ENCODE assay signal across 14 mouse cellular contexts in the genomic region with DNA sequence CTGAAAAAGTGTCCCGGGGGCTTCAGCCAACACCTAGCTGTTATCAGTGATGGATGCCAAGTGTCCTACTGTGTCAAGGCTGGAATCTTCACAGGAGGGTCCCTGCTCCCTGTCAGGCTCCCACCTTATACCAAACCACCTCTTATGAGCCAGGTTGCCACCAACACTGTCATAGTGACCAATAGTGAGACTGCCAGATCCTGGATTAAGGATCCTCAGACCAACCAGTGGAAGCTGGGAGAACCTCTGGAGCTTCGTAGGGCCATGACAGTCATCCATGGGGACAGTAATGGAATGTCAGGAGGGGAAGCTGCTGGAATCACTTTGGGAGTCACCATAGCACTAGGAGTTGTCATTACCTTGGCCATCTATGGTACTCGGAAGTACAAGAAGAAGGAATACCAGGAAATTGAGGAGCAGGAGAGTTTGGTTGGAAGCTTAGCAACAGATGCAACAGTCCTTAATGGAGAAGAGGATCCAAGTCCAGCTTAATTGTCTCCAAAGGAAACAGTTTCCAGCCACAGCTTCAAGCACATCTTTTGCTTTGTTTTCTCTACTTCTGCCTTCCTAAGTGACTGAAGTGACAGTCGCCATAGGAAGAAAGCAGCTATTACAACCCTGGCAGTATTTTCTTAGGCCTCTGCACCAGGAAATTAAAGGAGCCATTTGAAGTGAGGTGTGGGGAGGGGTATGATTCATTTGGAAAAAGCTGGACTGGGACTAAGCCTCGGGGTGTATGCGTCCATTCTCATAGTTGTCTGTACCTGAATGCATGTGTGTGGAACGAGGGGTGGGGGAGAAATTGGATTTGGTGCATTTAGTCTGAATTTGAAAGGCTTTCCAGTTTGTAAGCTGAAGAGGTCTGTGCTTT. TPM values are rescaled to one million over a fixed set of nuclear protein-coding genes. Genes with fewer than 3 reads are reported as not detected.
A peak's percentile ranks its signal among the peaks of the same experiment; 100 is the strongest.
DNase-seq lines count a peak whose midpoint lies in the region; ATAC-seq and TF ChIP-seq lines count a peak whose summit lies in the region.
"Had no signal": no experiment of that assay in that cellular context is flagged by ENCODE, and none has a peak within 500 bp of the region (broad histone marks: within the 10 kb centered on the region; RNA-seq: fewer than 3 reads in every experiment).

No protein-coding gene starts in this region.

- H3K9me3 ChIP-seq in heart, postnatal 0 days (replicated peaks; ENCODE audit: control insufficient read depth, low read length): no peaks in the 10 kb centered on the region
- no peaks in the 10 kb centered on the region for H3K9me3 ChIP-seq in lung, embryonic 16.5 days (ENCODE audit: control insufficient read depth, low read length)

- peaks cover 94% of the 10 kb centered on the region for H3K79me2 ChIP-seq in macrophage (ENCODE audit: inconsistent target)

- no peaks in the 10 kb centered on the region for H3K27me3 ChIP-seq in heart, postnatal 0 days (ENCODE audit: control insufficient read depth, insufficient read depth, low read length)
- no peaks in the 10 kb centered on the region for H3K27me3 ChIP-seq in lung, embryonic 16.5 days (ENCODE audit: control insufficient read depth, insufficient read depth, low read depth, low read length)

- H3K36me3 ChIP-seq in heart, postnatal 0 days (replicated peaks; ENCODE audit: control insufficient read depth, insufficient read depth, low read length): no peaks in the 10 kb centered on the region
- H3K36me3 ChIP-seq in lung, embryonic 16.5 days (ENCODE audit: control insufficient read depth, insufficient read depth, low read length): peaks cover 2% of the 10 kb centered on the region; the same call in 1 of the 2 replicates
- H3K36me3 ChIP-seq in macrophage (ENCODE audit: inconsistent target): no peaks in the 10 kb centered on the region; the same call in 1 of the 2 replicates

- no peak for ATAC-seq in heart, postnatal 0 days (ENCODE audit: insufficient read depth, low read depth)
- ATAC-seq in lung, embryonic 16.5 days (ENCODE audit: low read depth): peak; percentile 36
- ATAC-seq: inflammation-experienced regulatory T-cells, adult 6 months had no signal

- TF ChIP-seq CTCF in heart, postnatal 0 days (IDR thresholded peaks at IDR 0.05; ENCODE audit: low read depth): no peak

- H3K4me1 ChIP-seq in heart, postnatal 0 days (ENCODE audit: control insufficient read depth, insufficient read depth): no peaks in the 10 kb centered on the region
- peaks cover 7% of the 10 kb centered on the region; the same call in 1 of the 2 replicates for H3K4me1 ChIP-seq in lung, embryonic 16.5 days (replicated peaks; ENCODE audit: control insufficient read depth, insufficient read depth, low read length)
- H3K4me1 ChIP-seq in brown adipose tissue, adult 24 weeks (ENCODE audit: control insufficient read depth, insufficient read depth, insufficient read length, low read length): 0 out of 2 replicates have a peak, but pooled peaks cover 3% of the 10 kb centered on the region

- no peak overlapping the region for H3K27ac ChIP-seq in heart, postnatal 0 days (ENCODE audit: low read depth)
- H3K27ac ChIP-seq in lung, embryonic 16.5 days (ENCODE audit: low read length): peak overlapping the region; percentile 95
- H3K27ac ChIP-seq in brown adipose tissue, adult 24 weeks (replicated peaks; ENCODE audit: low read depth, low read length): peak overlapping the region; percentile 87
- peak overlapping the region; percentile 99 for H3K27ac ChIP-seq in macrophage

- H3K4me2 ChIP-seq in heart, postnatal 0 days (ENCODE audit: low read depth, low read length): no peak overlapping the region; the same call in 1 of the 2 replicates
- H3K4me2 ChIP-seq in lung, embryonic 16.5 days (ENCODE audit: low read depth, low read length): no peak overlapping the region

- no peak for TF ChIP-seq EP300 in heart, postnatal 0 days (IDR thresholded peaks at IDR 0.05; ENCODE audit: low read depth)

- no peak overlapping the region for H3K4me3 ChIP-seq in heart, postnatal 0 days (ENCODE audit: low read depth, low read length)
- no peak overlapping the region for H3K4me3 ChIP-seq in lung, embryonic 16.5 days (ENCODE audit: low read length)
- peak overlapping the region; percentile 44 for H3K4me3 ChIP-seq in brown adipose tissue, adult 24 weeks (ENCODE audit: insufficient read depth, low read depth, low read length)
- peak overlapping the region; percentile 72 for H3K4me3 ChIP-seq in macrophage (ENCODE audit: inconsistent target)

- peak; percentile 3 for DNase-seq in heart, postnatal 0 days (ENCODE audit: low spot score)
- no peak for DNase-seq in heart, adult 9 months (ENCODE audit: low spot score in 2 of 2)
- no peak for DNase-seq in lung, postnatal 10 days
- DNase-seq in layer of hippocampus, adult 18-20 months (ENCODE audit: low spot score in 2 of 2): no peak
- no peak for DNase-seq in thymus, adult 18-20 months
- DNase-seq: gastrocnemius, postnatal 10 days; heart, postnatal 14 days; kidney, postnatal 25 days had no signal

- no peak overlapping the region for H3K9ac ChIP-seq in heart, postnatal 0 days (replicated peaks; ENCODE audit: low read depth, low read length)
- H3K9ac ChIP-seq in lung, embryonic 16.5 days (ENCODE audit: low read length): no peak overlapping the region

- WGBS in heart, postnatal 0 days: 59% methylated on average over 7 of the region's 7 CpGs
- 57% methylated on average over 7 of the region's 7 CpGs for WGBS in lung, embryonic 16.5 days
- WGBS in macrophage (ENCODE audit: missing documents): 42% methylated on average over 7 of the region's 7 CpGs

RNA-seq across cellular contexts. Expression of gene Mpeg1, which starts 2.5 kb away (rescaled TPM):
- total RNA-seq in heart, postnatal 0 days (2014; rRNA removed; ENCODE audit: low replicate concordance): 0.46 and 3.6 TPM in 2 replicates
- polyA plus RNA-seq in heart, postnatal 0 days (2015; fragmentation: Nextera tagmentation; extraction: Ambion mirVana): 0.36 and 0.37 TPM in 2 replicates
- polyA plus RNA-seq in lung, embryonic 16.5 days (2015; fragmentation: Nextera tagmentation; extraction: Ambion mirVana): 0.79 and 0.88 TPM in 2 replicates
- polyA plus RNA-seq in brown adipose tissue, adult 24 weeks (2012; ENCODE audit: insufficient read depth, insufficient read length, missing spikeins): 6.3 and 7.9 TPM in 2 replicates
- 100 to 1,000 TPM; 252 to 707 (median 456) TPM for total RNA-seq in macrophage (2018; cell fraction: chromatin; rRNA removed)
- 1,000 to 10,000 TPM; 1,942 to 3,390 (median 2,625) TPM for total RNA-seq in macrophage (2018; cell fraction: cytosol; rRNA removed)
- 1,000 to 10,000 TPM in 25 of 26 experiments, 100 to 1,000 TPM in 1; 793 to 4,386 (median 3,068) TPM for total RNA-seq in macrophage (2018; cell fraction: nucleus; rRNA removed)
- 2,177 to 2,766 TPM (median 2,684 TPM) in 3 replicates for polyA plus RNA-seq in macrophage (2018)
- total RNA-seq in layer of hippocampus, adult 18-20 months (2021): 1 to 10 TPM; 7.8 to 9.4 TPM

RNA-seq across cellular contexts. Expression of gene Pfpl, which starts 35.4 kb away (rescaled TPM):
- total RNA-seq in heart, postnatal 0 days (2014; rRNA removed; ENCODE audit: low replicate concordance): not detected in 2 replicates
- polyA plus RNA-seq in heart, postnatal 0 days (2015; fragmentation: Nextera tagmentation; extraction: Ambion mirVana): not detected in 2 replicates
- polyA plus RNA-seq in lung, embryonic 16.5 days (2015; fragmentation: Nextera tagmentation; extraction: Ambion mirVana): not detected in 2 replicates
- polyA plus RNA-seq in brown adipose tissue, adult 24 weeks (2012; ENCODE audit: insufficient read depth, insufficient read length, missing spikeins): not detected in 2 replicates
- not detected for total RNA-seq in macrophage (2018; cell fraction: chromatin; rRNA removed)
- not detected for total RNA-seq in macrophage (2018; cell fraction: cytosol; rRNA removed)
- total RNA-seq in macrophage (2018; cell fraction: nucleus; rRNA removed): not detected
- polyA plus RNA-seq in macrophage (2018): not detected in 3 replicates
- total RNA-seq in layer of hippocampus, adult 18-20 months (2021): not detected
- total RNA-seq: gastrocnemius, postnatal 10 days; heart, postnatal 14 days; megakaryocyte progenitor cell, adult 5-6 weeks had no signal
- polyA plus RNA-seq: inflammation-experienced regulatory T-cells, adult 6 months had no signal

RNA-seq across cellular contexts. Expression of gene Dtx4, which starts 38.2 kb away (rescaled TPM):
- total RNA-seq in heart, postnatal 0 days (2014; rRNA removed; ENCODE audit: low replicate concordance): 1.5 and 3.8 TPM in 2 replicates
- polyA plus RNA-seq in heart, postnatal 0 days (2015; fragmentation: Nextera tagmentation; extraction: Ambion mirVana): 1.2 and 1.3 TPM in 2 replicates
- 16.0 and 16.5 TPM in 2 replicates for polyA plus RNA-seq in lung, embryonic 16.5 days (2015; fragmentation: Nextera tagmentation; extraction: Ambion mirVana)
- polyA plus RNA-seq in brown adipose tissue, adult 24 weeks (2012; ENCODE audit: insufficient read depth, insufficient read length, missing spikeins): 8.0 and 8.5 TPM in 2 replicates
- 100 to 1,000 TPM in 4 of 26 experiments, 10 to 100 TPM in 14, 1 to 10 TPM in 8; 7.0 to 144 (median 22.3) TPM for total RNA-seq in macrophage (2018; cell fraction: chromatin; rRNA removed)
- 10 to 100 TPM; 10.2 to 96.6 (median 29.8) TPM for total RNA-seq in macrophage (2018; cell fraction: cytosol; rRNA removed)
- total RNA-seq in macrophage (2018; cell fraction: nucleus; rRNA removed): 100 to 1,000 TPM in 3 of 26 experiments, 10 to 100 TPM in 21, 1 to 10 TPM in 2; 8.5 to 133 (median 28.5) TPM
- 17.5 to 35.6 TPM (median 30.8 TPM) in 3 replicates for polyA plus RNA-seq in macrophage (2018)
- total RNA-seq in layer of hippocampus, adult 18-20 months (2021): 10 to 100 TPM; 34.6 to 35.6 TPM

RNA-seq across cellular contexts. Expression of gene Olfr1441, which starts 45.9 kb away (rescaled TPM):
- not detected in 2 replicates for total RNA-seq in heart, postnatal 0 days (2014; rRNA removed; ENCODE audit: low replicate concordance)
- not detected in 2 replicates for polyA plus RNA-seq in heart, postnatal 0 days (2015; fragmentation: Nextera tagmentation; extraction: Ambion mirVana)
- polyA plus RNA-seq in lung, embryonic 16.5 days (2015; fragmentation: Nextera tagmentation; extraction: Ambion mirVana): not detected in 2 replicates
- polyA plus RNA-seq in brown adipose tissue, adult 24 weeks (2012; ENCODE audit: insufficient read depth, insufficient read length, missing spikeins): not detected in 2 replicates
- total RNA-seq in macrophage (2018; cell fraction: chromatin; rRNA removed): not detected
- not detected for total RNA-seq in macrophage (2018; cell fraction: cytosol; rRNA removed)
- total RNA-seq in macrophage (2018; cell fraction: nucleus; rRNA removed): not detected
- not detected in 3 replicates for polyA plus RNA-seq in macrophage (2018)
- total RNA-seq in layer of hippocampus, adult 18-20 months (2021): not detected
- total RNA-seq: gastrocnemius, postnatal 10 days; heart, postnatal 14 days; left cerebral cortex, adult 8-10 months; megakaryocyte progenitor cell, adult 5-6 weeks had no signal
- polyA plus RNA-seq: inflammation-experienced regulatory T-cells, adult 6 months had no signal

Comparison
In these comparisons a context has a peak if more than half of its experiments do, and no peak if none do; other contexts are left out.
1. H3K4me3 ChIP-seq: peak in brown adipose tissue, adult 24 weeks (single experiment) and macrophage (single experiment); none in heart, postnatal 0 days (single experiment) and lung, embryonic 16.5 days (single experiment).
2. RNA of gene Mpeg1, which starts 2.5 kb away (polyA plus RNA-seq): 2,177 to 2,766 TPM in macrophage; 6.3 to 7.9 TPM in brown adipose tissue, adult 24 weeks, 0.79 to 0.88 TPM in lung, embryonic 16.5 days and 0.36 to 0.37 TPM in heart, postnatal 0 days; every median in the first group is over 100 times any median in the second.